Mouse (Mus musculus): ENCODE results near the gene Ube2b.

Gene Ube2b

GRCm38 (mm10) chr11:51967443-51968401 is 32.8 kb downstream of the Ube2b start, which contains the start of gene Cdkn2aipnl:
Cdkn2aipnl (plus strand) TSS chr11:51967661.
- peak; percentile 97 for DNase-seq (ENCODE audit: low spot score)

GRCm38 (mm10) chr11:51966651-51967050 is 33.9 kb downstream of the Ube2b start:
- DNase-seq (ENCODE audit: low spot score): no peak

GRCm38 (mm10) chr11:51962277-51962676 is 38.3 kb downstream of the Ube2b start:
- DNase-seq (ENCODE audit: low spot score): no peak

GRCm38 (mm10) chr11:51961761-51962160 is 38.8 kb downstream of the Ube2b start:
- no peak for DNase-seq (ENCODE audit: low spot score)

- DNase-seq (ENCODE audit: low spot score): no peak
Observed at GRCm38 (mm10) chr11:51960967-51961471, 39.5 kb downstream of the Ube2b start.

GRCm38 (mm10) chr11:51960061-51960460 is 40.5 kb downstream of the Ube2b start:
- DNase-seq (ENCODE audit: low spot score): no peak

GRCm38 (mm10) chr11:51959511-51959910 is 41.1 kb downstream of the Ube2b start:
- DNase-seq (ENCODE audit: low spot score): no peak

GRCm38 (mm10) chr11:51957760-51958159 is 42.8 kb downstream of the Ube2b start:
- no peak for DNase-seq (ENCODE audit: low spot score)

- no peak for DNase-seq (ENCODE audit: low spot score)
Observed at GRCm38 (mm10) chr11:51956112-51956511, 44.5 kb downstream of the Ube2b start.

GRCm38 (mm10) chr11:51951861-51952420 is 48.6 kb downstream of the Ube2b start:
- no peak for DNase-seq (ENCODE audit: low spot score)

- DNase-seq (ENCODE audit: low spot score): no peak
Observed at GRCm38 (mm10) chr11:51949919-51950318, 50.6 kb downstream of the Ube2b start.

- no peak for DNase-seq (ENCODE audit: low spot score)
Observed at GRCm38 (mm10) chr11:51949155-51949840, 51.3 kb downstream of the Ube2b start.

GRCm38 (mm10) chr11:51946144-51946543 is 54.4 kb downstream of the Ube2b start:
- DNase-seq (ENCODE audit: low spot score): no peak

GRCm38 (mm10) chr11:51945548-51945947 is 55.0 kb downstream of the Ube2b start:
- DNase-seq (ENCODE audit: low spot score): no peak

- no peak for DNase-seq (ENCODE audit: low spot score)
Observed at GRCm38 (mm10) chr11:51944239-51944638, 56.3 kb downstream of the Ube2b start.

GRCm38 (mm10) chr11:51943500-51943841 is 57.1 kb downstream of the Ube2b start:
- DNase-seq (ENCODE audit: low spot score): no peak

GRCm38 (mm10) chr11:51942602-51943499 is 57.7 kb downstream of the Ube2b start:
- peak; percentile 59 for DNase-seq (ENCODE audit: low spot score)

GRCm38 (mm10) chr11:51940511-51940955 is 60.0 kb downstream of the Ube2b start:
- DNase-seq (ENCODE audit: low spot score): no peak

- DNase-seq (ENCODE audit: low spot score): no peak
Observed at GRCm38 (mm10) chr11:51939590-51939955, 61.0 kb downstream of the Ube2b start.

- DNase-seq (ENCODE audit: low spot score): no peak
Observed at GRCm38 (mm10) chr11:51938817-51939589, 61.6 kb downstream of the Ube2b start.

- DNase-seq (ENCODE audit: low spot score): no peak
Observed at GRCm38 (mm10) chr11:51937361-51937781, 63.2 kb downstream of the Ube2b start.

Data from testis, postnatal 10 days (tissue).